Mouse (Mus musculus) adrenal gland, adult 18-20 months (tissue): ENCODE measurements around the gene Hnrnpm. TPM values are rescaled to one million over a fixed set of nuclear protein-coding genes. Genes with fewer than 3 reads are reported as not detected.

Source experiments
- DNase-seq, 2 experiments: peaks; one replicate each; pipeline ENCODE4 v3.0.0; 2021 to 2022; ENCODE audit warnings: low spot score in 2 of 2
- total RNA-seq, 2 experiments: library from RNA; stranded (reverse); gene quantifications; 1 replicate in 1 of 2; 2 replicates in 1 of 2; pipeline ENCODE4 v1.2.3; 2021

Gene Hnrnpm
- total RNA-seq, 2 experiments from 2014 or later, result 169 to 184 TPM

DNA sequence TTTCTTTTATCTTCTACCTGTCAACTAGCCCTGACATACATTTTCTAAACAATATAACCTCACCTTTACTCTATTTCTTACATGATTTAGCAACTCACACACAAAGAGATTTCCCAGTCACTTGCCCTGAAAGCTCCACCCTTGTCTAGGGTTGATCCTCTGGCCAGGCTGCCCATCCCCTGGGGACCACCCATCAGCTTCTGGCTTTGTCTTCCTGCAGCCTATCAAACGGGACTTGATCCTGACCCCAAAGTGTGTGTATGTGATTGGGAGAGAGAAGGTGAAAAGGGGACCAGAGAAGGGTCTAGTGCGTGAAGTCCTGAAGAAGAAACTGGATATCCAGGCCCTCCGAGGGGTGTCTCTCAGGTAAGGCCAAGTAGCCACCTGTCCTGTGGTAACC is 85.8 kb downstream of the Hnrnpm start:
- no peak for DNase-seq

GRCm38 (mm10) chr17:33599836-33600475 is 86.7 kb downstream of the Hnrnpm start:
- no peak for DNase-seq

- no peak for DNase-seq
Measured at GRCm38 (mm10) chr17:33598506-33598905, 88.2 kb downstream of the Hnrnpm start.

DNA sequence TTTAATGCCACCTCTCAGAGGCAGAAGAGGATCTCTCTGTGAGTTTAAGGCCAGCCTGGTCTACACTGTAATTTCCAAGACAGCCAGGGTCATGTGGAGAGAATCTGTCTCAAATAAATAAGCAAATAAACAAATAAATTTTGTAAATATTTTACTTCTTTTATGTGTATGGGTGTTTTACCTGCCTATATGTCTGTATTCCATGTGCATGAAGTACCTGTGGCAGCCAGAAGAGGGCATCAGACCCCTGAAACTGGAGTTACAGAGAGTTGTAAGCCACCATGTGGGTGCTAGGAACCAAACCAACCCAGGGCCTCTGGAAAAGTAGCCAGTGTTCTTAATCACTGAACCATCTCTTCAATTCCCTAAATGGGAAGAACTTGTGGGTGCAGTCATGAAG is 89.4 kb downstream of the Hnrnpm start:
- DNase-seq, result no peak

Other genes starting within 250 kb of the Hnrnpm start
- gene Adamts10, start 162.7 kb downstream of the Hnrnpm start, total RNA-seq, result 10 to 100 TPM; 20.4 to 21.7 TPM
- 1 to 10 TPM; 3.2 to 5.8 TPM for gene Myo1f, start 131.2 kb downstream of the Hnrnpm start, total RNA-seq
- 10 to 100 TPM; 28.9 to 31.8 TPM for gene Zfp414, start 57.8 kb downstream of the Hnrnpm start, total RNA-seq
- gene Pram1, start 48.8 kb downstream of the Hnrnpm start, total RNA-seq, result under 1 TPM in 1 of 2 experiments, not detected in 1; 0.38 TPM
- gene March2, start 31.8 kb upstream of the Hnrnpm start, total RNA-seq, result 100 to 1,000 TPM; 122 to 124 TPM
- gene Rab11b, start 73.7 kb upstream of the Hnrnpm start, total RNA-seq, result 100 to 1,000 TPM; 208 to 255 TPM
- 100 to 1,000 TPM in 1 of 2 experiments, 10 to 100 TPM in 1; 47.8 to 111 TPM for gene Angptl4, start 95.0 kb upstream of the Hnrnpm start, total RNA-seq
- 10 to 100 TPM; 66.2 to 93.4 TPM for gene Kank3, start 123.7 kb upstream of the Hnrnpm start, total RNA-seq
- 1,000 to 10,000 TPM; 1,292 to 1,451 TPM for gene Rps28, start 137.7 kb upstream of the Hnrnpm start, total RNA-seq
- 100 to 1,000 TPM; 487 to 498 TPM for gene Ndufa7, start 137.7 kb upstream of the Hnrnpm start, total RNA-seq
- 10 to 100 TPM; 24.0 to 39.7 TPM for gene Cd320, start 156.2 kb upstream of the Hnrnpm start, total RNA-seq
- gene Gm7029, start 187.0 kb upstream of the Hnrnpm start, total RNA-seq, result not detected
- 1 to 10 TPM in 1 of 2 experiments, under 1 TPM in 1; 0.86 to 1.8 TPM for gene Kifc1, start 203.8 kb upstream of the Hnrnpm start, total RNA-seq
- gene Platr17, start 218.3 kb upstream of the Hnrnpm start, total RNA-seq, result not detected
- gene Daxx, start 222.6 kb upstream of the Hnrnpm start, total RNA-seq, result 10 to 100 TPM; 25.5 to 29.7 TPM
- gene Tapbp, start 229.0 kb upstream of the Hnrnpm start, total RNA-seq, result 100 to 1,000 TPM; 179 to 234 TPM
- 10 to 100 TPM; 20.3 to 23.3 TPM for gene Zbtb22, start 229.0 kb upstream of the Hnrnpm start, total RNA-seq
- gene Rgl2, start 242.7 kb upstream of the Hnrnpm start, total RNA-seq, result 10 to 100 TPM; 42.8 to 46.3 TPM